Mouse (Mus musculus) midbrain, embryonic 10.5 days (tissue): ENCODE results near the gene BC055324. TPM values are rescaled to one million over a fixed set of nuclear protein-coding genes. Genes with fewer than 3 reads are reported as not detected.

Experiments
- DNase-seq: peaks from one replicate; pipeline ENCODE4 v3.0.0-alpha.2; 2017; ENCODE audit warnings: low spot score
- H3K27ac ChIP-seq: fragments of 300-500 bp; sonication (generic); replicated peaks from 2 replicates; pipeline ENCODE4 v1.5.1; 2016; ENCODE audit warnings: mild to moderate bottlenecking
- H3K27me3 ChIP-seq: fragments of 300-500 bp; sonication (generic); 2 replicates; pipeline ENCODE4 v1.6.1; 2016; ENCODE audit warnings: low read depth, mild to moderate bottlenecking; ENCODE audit not compliant: poor library complexity, severe bottlenecking
- H3K36me3 ChIP-seq: fragments of 300-500 bp; sonication (generic); 2 replicates; pipeline ENCODE4 v1.6.1; 2016; ENCODE audit warnings: mild to moderate bottlenecking, moderate library complexity
- H3K4me1 ChIP-seq: fragments of 300-500 bp; sonication (generic); 2 replicates; pipeline ENCODE4 v1.6.1; 2016
- H3K4me3 ChIP-seq: fragments of 300-500 bp; sonication (generic); 2 replicates; pipeline ENCODE4 v1.5.1; 2016; ENCODE audit warnings: mild to moderate bottlenecking, moderate library complexity
- H3K9me3 ChIP-seq: fragments of 300-500 bp; sonication (generic); replicated peaks from 2 replicates; pipeline ENCODE4 v1.6.1; 2016; ENCODE audit warnings: mild to moderate bottlenecking
- WGBS: fragments of 180-500 bp; shearing (Covaris S2); methylation state at CpG from one replicate; pipeline ENCODE4 v1.1.7; 2016; 5-methylcytosine and 5-hydroxymethylcytosine counted together
- polyA plus RNA-seq: library from polyadenylated mRNA; unstranded; fragments of >200 nt; fragmentation: Nextera tagmentation; extraction: Ambion mirVana; gene quantifications from 2 replicates; pipeline ENCODE4 v1.2.1, GENCODE M21; 2016

Gene BC055324
- polyA plus RNA-seq, 1 experiment from 2014 or later = 44.1 TPM

- Histone ChIP-seq H3K4me1 (no peaks in the 10 kb centered on the region), H3K36me3 (0 out of 2 replicates have a peak, but pooled peaks cover 3% of the 10 kb centered on the region), H3K27ac (no peak overlapping the region), H3K27me3 (no peaks in the 10 kb centered on the region), H3K4me3 (no peak overlapping the region), H3K9me3 (no peaks in the 10 kb centered on the region)
- DNase-seq = no peak
- 61% methylated on average over 6 of the region's 6 CpGs for WGBS
Observed at GRCm38 (mm10) chr1:164001831-164002452, 7.3 kb upstream of the BC055324 start.

- peak overlapping the region; percentile 80 for H3K4me3 ChIP-seq
- H3K27me3 ChIP-seq = no peaks in the 10 kb centered on the region
- H3K36me3 ChIP-seq = peaks cover 8% of the 10 kb centered on the region; the same call in 1 of the 2 replicates
- no peak for DNase-seq
- H3K27ac ChIP-seq = no peak overlapping the region
- WGBS = 67% methylated on average over 2 of the region's 2 CpGs
- H3K4me1 ChIP-seq = peaks cover 15% of the 10 kb centered on the region
- H3K9me3 ChIP-seq = no peaks in the 10 kb centered on the region
Observed at GRCm38 (mm10) chr1:163995609-163995913, 965 bp upstream of the BC055324 start.

- Histone ChIP-seq H3K9me3 (no peaks in the 10 kb centered on the region), H3K27me3 (no peaks in the 10 kb centered on the region), H3K36me3 (peaks cover 8% of the 10 kb centered on the region; the same call in 1 of the 2 replicates), H3K4me3 (peak overlapping the region; percentile 80), H3K27ac (peak overlapping the region; percentile 91), H3K4me1 (peaks cover 15% of the 10 kb centered on the region)
- DNase-seq = no peak
- 2% methylated on average over 38 of the region's 38 CpGs for WGBS
Observed at GRCm38 (mm10) chr1:163994173-163994720, 349 bp downstream of the BC055324 start.

- Histone ChIP-seq H3K4me3 (no peak overlapping the region), H3K9me3 (no peaks in the 10 kb centered on the region), H3K27me3 (no peaks in the 10 kb centered on the region), H3K36me3 (peaks cover 23% of the 10 kb centered on the region), H3K27ac (no peak overlapping the region), H3K4me1 (peaks cover 15% of the 10 kb centered on the region)
- DNase-seq = no peak
- WGBS = 86% methylated on average over 4 of the region's 4 CpGs
Observed at GRCm38 (mm10) chr1:163992371-163992770, 2.2 kb downstream of the BC055324 start.

GRCm38 (mm10) chr1:163976515-163976914 lies 18.1 kb downstream of the BC055324 start:
- H3K36me3 ChIP-seq = peaks cover 72% of the 10 kb centered on the region
- no peaks in the 10 kb centered on the region for H3K4me1 ChIP-seq
- H3K4me3 ChIP-seq = no peak overlapping the region
- H3K27ac ChIP-seq = no peak overlapping the region
- 94% methylated on average over 1 of the region's 1 CpGs for WGBS
- no peaks in the 10 kb centered on the region for H3K9me3 ChIP-seq
- DNase-seq = no peak
- no peaks in the 10 kb centered on the region for H3K27me3 ChIP-seq

GRCm38 (mm10) chr1:163975088-163975487 lies 19.5 kb downstream of the BC055324 start:
- DNase-seq = no peak
- Histone ChIP-seq H3K36me3 (peaks cover 72% of the 10 kb centered on the region), H3K9me3 (no peaks in the 10 kb centered on the region), H3K27me3 (no peaks in the 10 kb centered on the region), H3K4me3 (no peak overlapping the region), H3K27ac (no peak overlapping the region), H3K4me1 (no peaks in the 10 kb centered on the region)
- 95% methylated on average over 2 of the region's 2 CpGs for WGBS

- no peak overlapping the region for H3K27ac ChIP-seq
- WGBS = 94% methylated on average over 1 of the region's 1 CpGs
Observed at GRCm38 (mm10) chr1:163974471-163974870, 20.1 kb downstream of the BC055324 start.

GRCm38 (mm10) chr1:163964008-163964689 lies 30.4 kb downstream of the BC055324 start:
- Histone ChIP-seq H3K27me3 (no peaks in the 10 kb centered on the region), H3K4me3 (no peak overlapping the region), H3K36me3 (peaks cover 85% of the 10 kb centered on the region), H3K9me3 (no peaks in the 10 kb centered on the region), H3K4me1 (no peaks in the 10 kb centered on the region), H3K27ac (no peak overlapping the region)
- 91% methylated on average over 10 of the region's 10 CpGs for WGBS
- no peak for DNase-seq

More at GRCm38 (mm10) chr1:163974471-163974870, 20.1 kb downstream of the BC055324 start:
- DNase-seq = no peak
- Histone ChIP-seq H3K36me3 (peaks cover 70% of the 10 kb centered on the region), H3K9me3 (no peaks in the 10 kb centered on the region), H3K27me3 (no peaks in the 10 kb centered on the region), H3K4me1 (no peaks in the 10 kb centered on the region), H3K4me3 (no peak overlapping the region)

- no peaks in the 10 kb centered on the region for H3K4me1 ChIP-seq
- 87% methylated on average over 3 of the region's 3 CpGs for WGBS
- H3K36me3 ChIP-seq = peaks cover 94% of the 10 kb centered on the region
- DNase-seq = no peak
- no peak overlapping the region for H3K4me3 ChIP-seq
- no peaks in the 10 kb centered on the region for H3K27me3 ChIP-seq
- no peaks in the 10 kb centered on the region for H3K9me3 ChIP-seq
- no peak overlapping the region for H3K27ac ChIP-seq
Observed at GRCm38 (mm10) chr1:163958036-163958435, 36.6 kb downstream of the BC055324 start.

- WGBS = 86% methylated on average over 2 of the region's 2 CpGs
- no peaks in the 10 kb centered on the region for H3K27me3 ChIP-seq
- H3K9me3 ChIP-seq = no peaks in the 10 kb centered on the region
- H3K36me3 ChIP-seq = peaks cover 97% of the 10 kb centered on the region
- H3K27ac ChIP-seq = no peak overlapping the region
- no peak for DNase-seq
- H3K4me3 ChIP-seq = no peak overlapping the region
- H3K4me1 ChIP-seq = no peaks in the 10 kb centered on the region
Observed at GRCm38 (mm10) chr1:163953396-163953795, 41.2 kb downstream of the BC055324 start.

- Histone ChIP-seq H3K4me3 (no peak overlapping the region), H3K4me1 (no peaks in the 10 kb centered on the region), H3K9me3 (no peaks in the 10 kb centered on the region), H3K36me3 (peaks cover 98% of the 10 kb centered on the region), H3K27me3 (no peaks in the 10 kb centered on the region), H3K27ac (no peak overlapping the region)
- no peak for DNase-seq
- 81% methylated on average over 6 of the region's 6 CpGs for WGBS
Observed at GRCm38 (mm10) chr1:163942056-163942455, 52.5 kb downstream of the BC055324 start.

GRCm38 (mm10) chr1:163934591-163934990 lies 60.0 kb downstream of the BC055324 start:
- H3K36me3 ChIP-seq = peaks cover 63% of the 10 kb centered on the region

GRCm38 (mm10) chr1:163931801-163932200 lies 62.8 kb downstream of the BC055324 start:
- no peak for DNase-seq
- no peak overlapping the region for H3K4me3 ChIP-seq
- 81% methylated on average over 8 of the region's 8 CpGs for WGBS
- H3K27me3 ChIP-seq = no peaks in the 10 kb centered on the region
- H3K9me3 ChIP-seq = no peaks in the 10 kb centered on the region
- H3K4me1 ChIP-seq = peaks cover 25% of the 10 kb centered on the region
- H3K36me3 ChIP-seq = peaks cover 37% of the 10 kb centered on the region
- no peak overlapping the region for H3K27ac ChIP-seq

More at GRCm38 (mm10) chr1:163934591-163934990, 60.0 kb downstream of the BC055324 start:
- no peak overlapping the region for H3K27ac ChIP-seq
- H3K27me3 ChIP-seq = no peaks in the 10 kb centered on the region
- 87% methylated on average over 2 of the region's 2 CpGs for WGBS
- no peaks in the 10 kb centered on the region for H3K9me3 ChIP-seq
- H3K4me1 ChIP-seq = peaks cover 18% of the 10 kb centered on the region
- no peak for DNase-seq
- no peak overlapping the region for H3K4me3 ChIP-seq
